Mouse (Mus musculus): ENCODE data around the gene Nexn.

- TF ChIP-seq POLR2A (IDR thresholded peaks at IDR 0.05; ENCODE audit: extremely low read depth, insufficient read depth, low read length) (no peak), CTCF (IDR thresholded peaks at IDR 0.05; ENCODE audit: low read depth, low read length) (no peak)
Observed at GRCm38 (mm10) chr3:152271876-152272275, 5.7 kb upstream of the Nexn start.
